Mouse (Mus musculus) c-Kit-positive CD71-negative TER-119-negative erythroid progenitor cells, embryonic 14.5 days (primary cell): ENCODE results near the gene Slc44a4.

Source experiments
- DNase-seq: peaks from one replicate; pipeline ENCODE4 v3.0.0-alpha.2; 2013; ENCODE audit warnings: low read depth

Gene Slc44a4

GRCm38 (mm10) chr17:34913930-34914665 is at the start of gene Slc44a4:
Gene Slc44a4, plus strand, starts transcription at chr17:34914466.
- no peak for DNase-seq

- DNase-seq = no peak
These were observed 48.3 kb upstream of the Slc44a4 start for GRCm38 (mm10) chr17:34865981-34866380.

DNA sequence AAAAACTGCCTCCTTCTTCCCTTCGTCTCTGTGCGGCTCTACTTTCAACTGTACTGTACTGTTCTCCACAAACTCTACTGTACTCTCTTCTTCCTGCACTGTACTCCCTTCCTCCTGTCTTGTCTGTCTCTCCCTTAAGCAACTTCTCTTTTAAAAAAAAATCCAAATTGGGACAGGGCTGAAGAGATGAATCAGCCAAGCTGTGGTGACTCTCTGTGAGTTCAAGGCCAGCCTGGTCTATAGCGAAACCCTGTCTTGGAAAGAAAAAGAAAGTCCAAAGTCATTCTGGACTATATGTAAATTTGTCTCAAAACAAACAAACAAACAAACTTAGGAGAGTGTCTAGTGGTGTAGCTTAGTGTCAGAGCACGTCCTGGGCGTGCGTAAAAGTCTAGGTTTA is 39.9 kb upstream of the Slc44a4 start:
- DNase-seq = no peak

DNA sequence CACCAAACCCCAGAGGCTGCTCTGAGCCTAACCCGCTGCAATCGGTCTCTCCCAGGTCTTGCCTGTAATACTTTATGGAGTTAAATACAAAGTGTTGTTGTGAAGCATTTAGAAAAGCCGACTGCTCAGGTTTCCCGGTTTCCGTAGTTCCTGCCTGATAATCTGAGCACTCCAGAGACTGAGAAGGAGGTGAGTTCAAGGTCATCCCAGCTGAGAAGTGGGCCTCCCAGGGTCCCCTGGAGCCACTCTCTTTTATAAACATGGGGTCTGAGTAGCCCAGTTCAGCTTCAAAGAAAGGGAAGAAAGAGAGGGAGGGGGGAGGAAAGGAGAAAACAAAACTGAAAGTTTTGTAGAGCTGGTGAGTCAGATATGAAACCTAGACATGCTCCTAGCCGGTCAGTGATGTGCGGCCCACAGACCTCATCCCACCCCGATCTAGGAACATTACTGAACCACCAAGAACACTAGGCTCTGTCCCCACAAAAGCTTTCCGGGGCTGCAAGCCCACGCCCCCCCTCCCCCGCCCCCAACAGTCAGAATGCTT is 34.9 kb upstream of the Slc44a4 start, which contains the start of gene Zbtb12:
Zbtb12 (plus strand) TSS at position 148 of the 544 bp plus-strand sequence.
- DNase-seq = no peak

DNA sequence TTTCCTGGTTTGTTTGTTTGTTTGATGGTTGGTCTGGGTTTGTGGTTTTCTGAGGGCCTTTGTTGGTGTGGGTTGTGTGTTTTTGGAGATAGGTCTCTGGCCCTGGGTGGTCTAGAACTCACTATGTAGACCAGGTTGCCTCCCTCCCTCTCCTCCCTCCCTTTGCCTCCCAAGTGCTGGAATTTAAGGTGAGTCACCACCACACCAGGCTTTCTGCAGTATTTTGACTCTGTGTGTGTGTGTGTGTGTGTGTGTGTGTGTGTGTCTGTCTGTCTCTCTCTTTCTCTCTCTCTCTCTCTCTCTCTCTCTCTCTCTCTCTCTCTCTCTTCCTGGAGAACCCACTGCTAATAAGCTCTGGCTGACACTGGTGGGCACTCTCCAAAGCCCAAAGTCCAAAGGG is 33.1 kb upstream of the Slc44a4 start:
- DNase-seq = no peak

DNA sequence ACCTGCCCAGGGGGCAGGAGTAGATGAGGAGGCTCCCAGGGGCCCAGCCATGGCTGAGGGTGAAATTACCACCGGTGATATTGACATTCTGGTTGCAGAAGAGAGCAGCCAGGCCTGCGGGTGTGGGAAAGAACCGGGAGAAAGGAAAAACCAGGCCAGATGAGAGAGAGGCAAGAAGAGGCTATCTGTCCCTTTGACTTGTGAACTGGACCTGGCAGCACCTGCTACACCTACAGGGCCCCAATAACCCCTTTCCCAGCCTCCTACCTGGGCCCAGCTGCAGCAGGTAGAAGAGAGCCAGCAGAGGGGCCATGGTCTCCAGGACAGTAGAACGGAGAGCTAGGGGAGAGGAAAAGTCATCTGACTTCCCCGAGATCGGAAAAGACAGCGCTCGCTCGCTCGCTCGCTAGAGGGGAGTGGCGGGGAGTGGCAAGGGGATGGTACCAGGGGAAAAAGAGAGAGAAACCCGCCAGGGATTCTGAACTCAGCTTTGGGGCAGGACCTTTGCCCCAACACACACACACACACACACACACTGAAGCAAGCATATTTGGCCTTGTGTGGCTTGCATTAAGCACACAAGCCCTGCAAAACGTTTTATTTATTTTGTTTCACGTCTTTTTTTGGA is 32.5 kb upstream of the Slc44a4 start, which contains the start of gene Gm20547:
Gm20547 (minus strand) TSS at position 360 of the 628 bp plus-strand sequence.
- no peak for DNase-seq

DNA sequence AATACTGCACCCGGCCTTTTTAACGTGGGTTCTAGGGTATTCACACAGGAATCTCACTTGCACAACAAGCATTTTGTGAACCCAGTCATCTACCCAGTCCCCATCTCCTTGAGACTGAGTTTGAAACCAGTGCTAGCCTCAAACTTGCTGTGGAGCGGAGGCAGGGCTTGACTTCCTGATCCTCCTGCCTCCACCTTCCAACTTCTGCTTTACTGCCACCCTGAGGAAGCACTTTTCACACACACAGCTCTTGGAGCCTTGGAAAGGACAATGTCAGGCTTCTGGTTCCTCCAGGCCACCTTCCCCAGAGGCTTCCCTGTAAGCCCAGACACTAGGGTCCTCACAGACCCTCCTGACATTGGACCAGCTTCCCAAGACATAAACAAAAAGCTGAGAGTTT is 30.9 kb upstream of the Slc44a4 start:
- no peak for DNase-seq

DNA sequence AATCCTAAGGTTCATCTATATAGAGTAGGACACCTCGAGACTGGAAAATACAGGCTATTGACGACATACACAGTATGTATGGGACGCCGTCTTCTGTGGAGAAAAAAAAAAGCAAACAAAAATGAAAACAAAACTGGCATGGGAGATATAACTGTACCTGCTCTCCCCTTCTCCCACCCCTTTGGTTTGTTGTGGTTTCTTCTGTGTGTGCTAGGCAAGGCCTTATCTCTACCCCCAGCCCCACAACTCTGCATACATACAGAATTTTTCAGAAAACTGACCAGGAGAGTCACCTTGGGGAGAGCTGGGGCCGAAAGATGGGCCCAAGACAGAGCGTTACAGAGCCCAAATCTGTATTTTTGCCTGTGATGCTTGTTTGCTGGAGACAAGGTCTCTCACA is 29.6 kb upstream of the Slc44a4 start:
- no peak for DNase-seq

DNA sequence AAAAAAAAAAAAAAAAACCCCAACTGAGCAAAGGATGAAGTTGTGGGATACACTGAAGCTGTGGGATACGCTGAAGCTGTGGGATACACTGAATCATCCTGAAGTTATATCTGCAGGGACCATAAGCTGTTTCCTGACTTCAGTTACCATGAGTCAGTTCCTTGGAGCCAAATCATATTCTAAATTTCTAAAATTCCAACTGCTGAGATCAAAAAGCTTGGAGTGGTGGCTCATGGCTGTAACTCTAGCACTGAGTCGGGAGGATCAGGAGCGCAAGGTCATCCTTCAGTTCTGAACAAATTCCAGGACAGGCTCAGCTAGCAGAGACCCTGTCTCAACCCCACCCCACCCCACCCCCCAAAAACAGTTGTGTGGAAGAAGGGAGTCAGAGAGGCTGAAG is 28.7 kb upstream of the Slc44a4 start:
- no peak for DNase-seq

DNA sequence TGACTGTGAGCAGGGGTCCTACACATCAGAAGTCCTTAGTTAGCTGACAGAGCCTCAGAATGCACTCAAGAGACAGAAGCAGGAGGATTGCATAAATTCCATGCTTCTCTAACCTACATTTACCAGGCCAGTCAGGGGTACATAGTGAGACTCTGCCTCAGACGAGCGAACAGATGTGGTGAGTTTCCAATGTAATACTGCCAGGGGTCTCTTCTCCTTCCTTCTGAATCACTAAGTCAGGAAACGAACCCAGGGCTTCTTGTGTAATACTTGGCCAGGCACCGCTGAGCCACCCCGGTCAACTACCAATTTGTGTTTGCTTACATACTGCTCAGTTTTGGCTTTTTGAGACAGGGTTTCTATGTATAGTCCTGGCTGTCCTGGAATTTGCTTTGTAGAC is 26.3 kb upstream of the Slc44a4 start:
- DNase-seq = no peak

- no peak for DNase-seq
These were observed 24.1 kb upstream of the Slc44a4 start for GRCm38 (mm10) chr17:34890074-34890743.

DNA sequence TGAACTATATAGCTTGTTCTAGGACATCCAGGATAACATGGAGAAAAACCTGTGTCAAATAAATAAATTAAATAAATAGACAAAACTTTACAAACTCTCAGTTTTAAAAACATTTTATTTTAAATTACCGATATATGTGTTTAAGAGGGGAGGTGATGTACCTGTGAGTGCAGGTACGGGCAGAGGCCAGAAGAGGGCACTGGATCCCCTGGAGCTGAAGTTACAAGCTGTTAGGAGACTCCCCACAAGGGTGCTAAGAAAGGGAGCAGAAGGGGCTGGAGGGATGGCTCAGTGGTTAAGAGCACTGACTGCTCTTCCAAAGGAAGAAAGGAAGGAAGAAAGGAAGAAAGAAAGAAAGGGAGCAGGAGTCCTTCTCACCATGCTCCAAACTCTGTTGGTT is 22.9 kb upstream of the Slc44a4 start:
- no peak for DNase-seq

GRCm38 (mm10) chr17:34893072-34893824 is 21.0 kb upstream of the Slc44a4 start:
- DNase-seq = no peak

- DNase-seq = peak; percentile 87
These were observed 20.1 kb upstream of the Slc44a4 start for GRCm38 (mm10) chr17:34894074-34894597.

DNA sequence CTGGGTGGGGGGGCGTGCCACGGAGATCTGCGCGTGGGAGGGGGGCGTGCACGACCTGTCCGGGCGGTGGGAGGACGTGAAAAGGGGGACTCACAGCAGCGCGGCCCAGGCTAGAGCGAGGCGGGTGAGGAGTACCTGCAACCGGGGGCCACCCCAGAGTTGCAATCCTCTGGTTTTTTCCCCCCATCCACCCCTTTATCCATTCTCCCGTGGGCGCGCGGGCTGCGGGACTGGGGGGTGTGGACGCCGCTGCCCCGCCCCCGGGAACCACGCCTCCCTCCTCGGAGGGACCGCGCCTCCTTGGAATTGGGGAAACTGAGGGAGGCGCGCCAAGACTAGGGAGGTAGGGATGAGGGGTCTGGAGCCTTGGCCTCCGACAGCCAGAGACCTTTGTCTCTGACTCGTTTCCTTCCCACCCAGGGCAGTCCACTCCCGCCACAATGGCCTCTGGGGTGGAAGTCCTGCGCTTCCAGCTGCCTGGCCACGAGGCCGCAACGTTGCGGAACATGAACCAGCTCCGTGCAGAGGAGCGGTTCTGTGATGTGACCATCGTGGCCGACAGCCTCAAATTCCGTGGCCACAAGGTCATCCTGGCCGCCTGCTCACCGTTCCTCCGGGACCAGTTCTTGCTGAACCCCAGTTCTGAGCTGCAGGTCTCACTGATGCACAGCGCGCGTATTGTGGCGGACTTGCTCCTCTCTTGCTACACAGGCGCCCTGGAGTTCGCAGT is 19.3 kb upstream of the Slc44a4 start:
- DNase-seq = no peak

- DNase-seq = no peak
These were observed 18.5 kb upstream of the Slc44a4 start for GRCm38 (mm10) chr17:34895724-34896123.

DNA sequence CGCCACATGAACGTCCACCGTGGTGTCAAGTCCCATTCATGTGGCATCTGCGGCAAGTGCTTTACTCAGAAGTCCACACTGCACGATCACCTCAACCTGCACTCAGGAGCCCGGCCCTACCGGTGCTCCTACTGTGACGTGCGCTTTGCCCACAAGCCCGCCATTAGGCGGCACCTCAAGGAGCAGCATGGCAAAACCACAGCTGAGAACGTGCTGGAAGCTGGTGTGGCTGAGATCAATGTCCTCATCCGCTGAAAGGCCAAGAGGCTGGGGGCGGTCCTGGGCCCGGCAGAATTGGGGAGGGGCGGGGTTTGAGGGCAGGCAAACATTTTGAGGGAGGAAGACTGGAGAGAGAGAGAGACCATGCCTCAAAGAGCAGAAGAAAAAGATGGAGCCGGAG is 17.9 kb upstream of the Slc44a4 start:
- no peak for DNase-seq

DNA sequence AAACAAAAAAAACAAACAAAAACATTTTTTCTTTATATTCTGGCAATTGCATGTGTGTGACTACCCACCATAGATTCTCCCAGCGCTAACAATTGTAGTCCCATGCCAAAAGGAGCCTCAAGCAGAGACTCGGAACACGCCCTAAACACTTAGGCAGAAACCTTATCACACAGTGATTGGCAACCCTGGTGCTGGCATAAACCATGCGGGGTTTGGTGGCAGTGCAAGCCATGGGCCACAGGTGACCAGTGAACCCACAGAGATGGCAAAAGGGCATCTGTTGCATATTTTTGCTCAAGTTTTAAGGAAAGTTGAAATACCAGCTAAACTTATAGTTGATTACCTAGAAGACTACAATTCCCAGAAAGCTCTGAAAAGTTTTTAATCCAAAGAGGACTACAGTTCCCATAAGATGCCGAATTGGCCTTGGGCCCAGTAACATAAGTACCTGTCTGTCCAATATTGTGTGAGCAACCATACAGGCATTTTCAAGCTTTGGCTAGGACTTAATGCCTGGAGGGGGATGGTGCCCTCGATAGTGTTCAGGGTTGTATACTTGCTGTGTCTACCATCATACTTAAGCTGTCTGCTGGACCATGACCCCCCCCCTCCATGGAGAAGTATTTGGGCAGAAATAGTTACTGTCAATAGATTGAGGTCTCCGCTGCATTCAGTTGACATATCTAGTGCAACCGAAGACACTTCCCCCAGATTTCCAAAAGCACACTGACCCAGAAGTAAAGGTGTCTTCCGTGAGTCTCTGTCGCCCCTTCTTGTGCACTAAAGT is 16.7 kb upstream of the Slc44a4 start:
- no peak for DNase-seq

DNA sequence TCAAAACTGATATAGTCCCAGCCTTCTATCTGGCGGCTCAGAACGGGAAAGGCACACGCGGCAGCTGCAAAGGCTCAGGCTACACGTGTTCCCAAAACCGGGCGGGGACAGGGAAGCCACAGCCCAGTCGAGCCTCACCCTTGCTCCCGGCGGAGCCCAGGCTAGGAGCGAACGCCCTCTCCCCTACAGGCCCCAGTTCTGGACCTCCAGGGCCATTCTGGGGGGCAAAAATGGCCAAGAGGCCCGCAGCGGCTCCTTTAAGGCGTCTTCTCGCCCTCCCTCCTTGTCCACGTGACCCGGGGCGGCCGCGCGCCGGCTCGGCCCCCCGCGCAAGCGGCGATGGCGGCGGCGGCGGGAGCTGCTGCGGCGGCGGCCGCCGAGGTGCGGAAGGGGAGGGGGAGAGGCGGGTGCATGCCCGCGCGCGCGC is 16.1 kb upstream of the Slc44a4 start, which contains the start of the genes C2 and Ehmt2:
C2 (minus strand) TSS at position 106 of the 427 bp plus-strand sequence.
Ehmt2 (plus strand) TSS at position 310 of the 427 bp plus-strand sequence.
- no peak for DNase-seq

GRCm38 (mm10) chr17:34898706-34899052 is 15.6 kb upstream of the Slc44a4 start:
- DNase-seq = no peak
